Mouse (Mus musculus): ENCODE results near the gene Wipf1. TPM values are rescaled to one million over a fixed set of nuclear protein-coding genes. Genes with fewer than 3 reads are reported as not detected.

The Wipf1 gene
- total RNA-seq, 2 experiments from 2014 or later: 9.6 to 11.7 TPM

GRCm38 (mm10) chr2:73470146-73470630, 59.3 kb downstream of the Wipf1 start:
- DNase-seq (ENCODE audit: low spot score in 2 of 2): peak in 1 of 2 experiments; percentile 34

GRCm38 (mm10) chr2:73469552-73469951, 60.0 kb downstream of the Wipf1 start:
- no peak for DNase-seq (ENCODE audit: low spot score in 2 of 2)

DNA sequence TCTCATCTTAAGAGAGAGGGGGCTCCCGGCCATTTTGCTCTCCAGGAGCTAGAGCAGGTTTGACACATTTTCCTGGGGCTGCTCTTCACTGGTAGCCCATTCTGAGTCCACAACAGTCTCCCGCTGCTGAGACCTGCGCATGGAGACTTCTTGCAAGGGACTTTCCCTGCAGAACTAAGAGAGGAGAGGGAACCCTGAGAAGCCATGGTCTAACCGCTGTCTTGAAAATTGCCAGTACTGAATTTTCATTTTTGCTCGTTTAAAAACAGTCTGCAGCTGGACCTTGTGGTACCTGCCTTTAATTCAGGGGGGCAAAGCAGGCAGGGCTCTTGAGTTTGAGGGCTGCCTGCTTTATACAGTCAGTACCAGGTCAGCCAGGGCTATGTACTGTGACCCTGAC, 60.5 kb downstream of the Wipf1 start:
- DNase-seq (ENCODE audit: low spot score in 2 of 2): no peak

- no peak for DNase-seq (ENCODE audit: low spot score in 2 of 2)
Observed at GRCm38 (mm10) chr2:73467071-73467851, 62.3 kb downstream of the Wipf1 start.

GRCm38 (mm10) chr2:73466481-73466880, 63.1 kb downstream of the Wipf1 start:
- no peak for DNase-seq (ENCODE audit: low spot score in 2 of 2)

GRCm38 (mm10) chr2:73463431-73464194, 65.9 kb downstream of the Wipf1 start:
- no peak for DNase-seq (ENCODE audit: low spot score in 2 of 2)

- DNase-seq (ENCODE audit: low spot score in 2 of 2): no peak
Observed at GRCm38 (mm10) chr2:73462757-73463339, 66.7 kb downstream of the Wipf1 start.

GRCm38 (mm10) chr2:73462265-73462664, 67.3 kb downstream of the Wipf1 start:
- no peak for DNase-seq (ENCODE audit: low spot score in 2 of 2)

- DNase-seq (ENCODE audit: low spot score in 2 of 2): no peak
Observed at GRCm38 (mm10) chr2:73460168-73460567, 69.4 kb downstream of the Wipf1 start.

DNA sequence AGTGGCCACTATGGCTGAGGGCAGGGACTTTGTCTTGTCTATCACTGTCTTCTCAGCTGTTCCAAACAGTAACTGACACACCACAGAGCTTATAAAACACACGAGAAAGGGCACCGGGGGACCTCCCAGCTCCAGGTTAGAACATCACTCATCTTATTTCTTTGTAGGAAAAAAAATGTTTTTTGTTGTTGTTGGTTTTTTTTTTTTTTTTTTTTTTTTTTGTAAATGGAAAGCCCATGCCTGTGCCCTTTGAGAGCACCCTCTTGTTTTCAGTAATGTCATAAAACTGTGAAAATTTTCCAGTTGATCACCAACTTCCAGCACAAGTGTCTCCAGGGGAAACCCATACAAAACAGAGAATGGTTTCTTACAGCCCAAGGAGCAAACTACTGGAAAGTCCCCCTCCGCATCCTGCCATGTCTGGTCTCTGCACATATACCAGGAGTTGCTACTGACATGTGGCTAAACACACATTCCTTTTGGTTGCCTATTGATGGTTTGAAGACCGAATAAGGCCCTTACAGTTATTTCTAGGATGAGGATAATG, 69.9 kb downstream of the Wipf1 start:
- DNase-seq (ENCODE audit: low spot score in 2 of 2): no peak

DNA sequence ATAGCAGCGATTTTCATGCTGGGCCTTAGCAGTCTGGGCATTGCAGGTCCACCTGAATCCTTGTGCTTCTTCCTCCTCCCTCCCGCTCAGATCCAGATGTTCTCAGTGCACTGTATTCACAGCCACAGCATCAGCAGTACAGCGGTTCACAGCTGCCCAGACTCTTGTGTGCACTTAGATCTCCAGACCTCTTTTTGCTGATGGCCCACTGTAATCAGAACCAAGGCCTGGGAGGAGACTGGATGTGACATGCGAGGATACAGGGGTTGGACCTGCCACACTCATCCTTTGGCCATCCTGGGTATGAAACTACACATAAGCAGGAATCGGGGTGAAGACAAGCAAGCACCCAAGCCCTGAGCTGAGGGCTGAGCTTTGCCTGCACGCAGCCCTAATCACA, 72.6 kb downstream of the Wipf1 start:
- no peak for DNase-seq (ENCODE audit: low spot score in 2 of 2)

DNA sequence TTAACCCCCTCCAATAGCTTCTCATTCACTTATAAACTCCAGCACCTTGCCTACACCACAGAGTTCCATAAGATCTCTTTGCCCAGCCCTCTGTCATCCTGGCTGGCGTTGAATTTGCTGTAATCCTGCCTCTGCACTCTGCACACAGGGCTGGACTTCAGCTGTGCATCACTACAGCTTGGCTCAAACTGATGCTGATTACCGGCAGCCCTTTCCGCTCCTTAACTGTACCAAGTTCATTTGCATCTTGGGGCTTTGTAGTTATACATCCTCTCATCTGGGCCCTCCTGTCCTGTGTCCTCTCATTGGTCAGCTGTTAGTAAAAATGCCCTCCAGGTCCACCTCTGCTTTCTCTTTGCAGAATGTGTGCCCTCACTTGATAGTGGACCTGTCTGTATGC, 73.4 kb downstream of the Wipf1 start:
- no peak for DNase-seq (ENCODE audit: low spot score in 2 of 2)

DNA sequence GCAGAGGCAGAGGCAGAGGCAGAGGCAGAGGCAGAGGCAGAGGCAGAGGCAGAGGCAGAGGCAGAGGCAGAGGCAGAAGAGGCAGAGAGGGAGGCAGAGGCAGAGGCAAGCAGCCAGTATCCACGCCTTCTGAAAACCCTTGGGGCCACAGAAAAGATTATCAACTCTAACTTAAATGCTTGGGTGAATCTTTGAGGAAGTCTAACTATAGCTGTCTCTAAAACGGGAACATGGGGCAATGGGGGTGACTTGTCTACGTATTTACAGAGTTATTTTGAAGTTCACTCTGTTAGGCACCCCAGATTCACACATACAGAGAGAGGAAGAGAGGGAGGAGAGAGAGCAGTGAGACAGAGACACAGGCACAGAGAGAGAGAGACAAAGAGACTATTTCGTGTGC, 74.0 kb downstream of the Wipf1 start:
- no peak for DNase-seq (ENCODE audit: low spot score in 2 of 2)

- no peak for DNase-seq (ENCODE audit: low spot score in 2 of 2)
Observed at GRCm38 (mm10) chr2:73454682-73455081, 74.9 kb downstream of the Wipf1 start.

DNA sequence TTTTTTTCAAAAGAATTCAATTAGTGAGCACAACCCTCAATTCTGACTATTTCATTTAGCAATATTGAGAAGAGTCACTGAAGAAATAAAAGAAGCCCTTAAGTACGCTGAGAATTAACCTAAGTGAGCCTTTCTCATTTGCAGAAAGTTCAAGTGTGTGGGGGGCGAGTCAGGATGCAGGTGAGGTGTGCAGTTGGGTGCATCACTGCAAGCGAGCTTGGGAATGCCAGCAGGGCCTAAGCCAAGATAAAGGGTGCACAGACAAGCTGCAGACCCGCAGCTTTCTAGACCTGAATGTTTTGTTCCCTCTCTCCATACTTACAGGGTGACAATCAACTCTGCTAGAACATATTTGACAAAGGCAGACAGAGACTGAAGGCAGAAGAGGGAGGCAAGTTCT, 75.3 kb downstream of the Wipf1 start:
- DNase-seq (ENCODE audit: low spot score in 2 of 2): no peak

DNA sequence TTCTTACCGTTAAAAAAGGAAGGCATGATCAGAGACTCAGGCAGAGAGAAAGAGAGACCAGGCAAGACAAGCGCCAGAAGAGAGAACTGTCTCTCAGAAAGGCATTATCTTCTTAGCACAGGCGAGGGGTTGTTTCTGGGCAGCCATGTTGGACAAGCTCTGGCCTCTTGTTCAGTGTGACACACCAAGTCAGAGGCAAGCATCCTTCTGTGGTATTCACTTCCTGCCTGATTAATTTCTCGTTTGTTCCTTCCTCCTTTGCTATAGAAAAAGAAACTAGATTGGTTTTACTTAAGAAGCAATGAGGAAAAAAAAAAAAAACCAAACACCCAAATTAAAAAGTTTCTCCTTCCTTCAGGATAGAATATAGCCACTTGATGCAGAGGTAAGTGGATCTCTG, 75.8 kb downstream of the Wipf1 start:
- DNase-seq (ENCODE audit: low spot score in 2 of 2): no peak

GRCm38 (mm10) chr2:73453085-73453484, 76.4 kb downstream of the Wipf1 start:
- no peak for DNase-seq (ENCODE audit: low spot score in 2 of 2)

GRCm38 (mm10) chr2:73452556-73452955, 77.0 kb downstream of the Wipf1 start:
- no peak for DNase-seq (ENCODE audit: low spot score in 2 of 2)

DNA sequence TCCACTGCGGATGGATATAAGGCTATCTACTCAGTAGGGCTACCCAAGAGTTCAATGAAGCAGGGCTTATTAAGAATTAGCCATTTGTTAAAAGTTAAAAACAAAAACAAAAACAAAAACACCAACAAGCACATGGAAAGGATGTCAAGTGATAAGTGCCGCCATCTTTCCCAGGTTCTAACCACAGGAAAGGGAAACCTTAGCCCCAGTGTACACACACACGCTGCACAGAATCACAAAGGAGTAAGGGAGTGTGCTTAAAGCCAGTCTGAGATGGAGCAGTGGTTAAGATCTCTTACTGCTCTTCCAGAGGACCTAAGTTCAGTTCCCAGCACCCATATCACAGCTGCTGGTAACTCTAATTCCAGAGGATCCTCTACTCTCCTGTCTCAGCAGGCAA, 78.0 kb downstream of the Wipf1 start:
- DNase-seq (ENCODE audit: low spot score in 2 of 2): no peak

GRCm38 (mm10) chr2:73450172-73450715, 79.3 kb downstream of the Wipf1 start:
- no peak for DNase-seq (ENCODE audit: low spot score in 2 of 2)

- no peak for DNase-seq (ENCODE audit: low spot score in 2 of 2)
Observed at GRCm38 (mm10) chr2:73443985-73444384, 85.5 kb downstream of the Wipf1 start.

All from layer of hippocampus, adult 18-20 months (tissue).